Mouse (Mus musculus): ENCODE data around the gene Det1.

Det1 gene

DNA sequence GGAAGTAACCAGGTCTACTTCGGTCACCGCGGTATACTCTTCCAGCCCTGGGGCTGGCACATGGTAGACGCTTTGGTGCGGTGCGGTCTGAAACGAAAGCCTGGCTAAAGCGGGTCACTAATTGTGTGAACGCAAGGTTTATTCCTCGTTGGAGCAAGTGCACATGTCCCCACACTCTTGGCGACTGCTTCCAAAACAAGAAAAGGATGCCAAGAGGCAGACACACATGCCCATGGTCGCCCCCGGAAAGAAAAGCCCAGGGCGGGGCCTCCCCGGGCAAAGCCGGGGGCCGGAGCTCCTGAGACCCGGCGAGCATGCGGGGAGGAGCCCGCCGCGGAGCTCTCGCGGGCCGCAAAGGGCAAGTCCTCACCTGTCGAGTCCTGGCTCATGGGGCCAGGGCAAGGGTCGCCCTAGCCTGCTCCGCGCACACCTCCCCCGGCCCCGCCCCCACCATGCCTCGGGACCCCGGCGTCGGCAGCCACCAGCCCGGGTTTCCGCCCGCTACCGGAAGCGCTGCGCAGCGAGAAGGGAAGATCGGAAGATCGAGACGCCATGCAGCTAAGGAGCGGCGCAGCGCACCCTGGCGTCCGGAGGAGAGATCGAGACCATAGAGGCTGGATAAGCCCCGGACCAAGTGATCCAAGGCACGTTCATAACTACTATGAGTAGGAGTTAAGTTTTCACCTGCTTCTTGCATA lies at the start of gene Det1:
Gene Det1 (minus strand): TSS at position 527 of the 698 bp plus-strand sequence.
- DNase-seq (ENCODE audit: extremely low spot score, low spot score) = peak; percentile 91

DNA sequence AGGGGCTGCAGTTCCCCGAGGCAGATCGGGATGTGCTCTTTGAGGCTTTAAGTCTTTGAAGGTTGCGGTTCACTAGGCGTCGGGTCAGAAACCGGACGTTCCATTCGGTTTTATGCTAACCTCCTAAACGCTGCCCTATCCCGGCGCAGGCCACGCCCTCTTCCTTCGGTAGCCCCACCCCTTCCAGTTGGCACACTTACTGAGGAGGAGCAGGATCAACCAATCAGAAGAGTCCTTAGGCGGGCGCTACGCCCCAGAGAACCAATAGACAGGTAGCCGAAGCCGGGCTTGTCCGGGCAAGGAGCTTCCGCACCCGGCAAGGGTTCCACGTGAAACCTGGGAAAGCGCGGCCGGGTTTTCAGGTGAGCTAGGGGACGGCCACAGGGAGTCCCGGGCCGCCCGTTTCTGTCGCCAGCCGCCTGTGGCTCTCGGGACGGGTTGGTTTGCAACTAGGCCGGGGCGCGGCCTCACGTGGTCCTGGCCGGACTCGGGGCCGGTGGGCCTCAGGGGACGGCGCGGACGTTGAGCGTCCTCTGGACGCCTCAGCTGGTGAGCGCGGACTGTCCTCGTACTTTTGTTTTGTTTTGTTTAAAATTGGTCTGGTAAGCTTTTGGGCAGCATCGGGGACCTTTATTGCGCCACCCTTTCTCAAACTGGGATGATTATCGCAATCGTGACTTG lies 48.7 kb upstream of the Det1 start, which contains the start of gene Aen:
Gene Aen (plus strand): TSS at position 202 of the 681 bp plus-strand sequence.
- peak; percentile 94 for DNase-seq (ENCODE audit: extremely low spot score, low spot score)

DNA sequence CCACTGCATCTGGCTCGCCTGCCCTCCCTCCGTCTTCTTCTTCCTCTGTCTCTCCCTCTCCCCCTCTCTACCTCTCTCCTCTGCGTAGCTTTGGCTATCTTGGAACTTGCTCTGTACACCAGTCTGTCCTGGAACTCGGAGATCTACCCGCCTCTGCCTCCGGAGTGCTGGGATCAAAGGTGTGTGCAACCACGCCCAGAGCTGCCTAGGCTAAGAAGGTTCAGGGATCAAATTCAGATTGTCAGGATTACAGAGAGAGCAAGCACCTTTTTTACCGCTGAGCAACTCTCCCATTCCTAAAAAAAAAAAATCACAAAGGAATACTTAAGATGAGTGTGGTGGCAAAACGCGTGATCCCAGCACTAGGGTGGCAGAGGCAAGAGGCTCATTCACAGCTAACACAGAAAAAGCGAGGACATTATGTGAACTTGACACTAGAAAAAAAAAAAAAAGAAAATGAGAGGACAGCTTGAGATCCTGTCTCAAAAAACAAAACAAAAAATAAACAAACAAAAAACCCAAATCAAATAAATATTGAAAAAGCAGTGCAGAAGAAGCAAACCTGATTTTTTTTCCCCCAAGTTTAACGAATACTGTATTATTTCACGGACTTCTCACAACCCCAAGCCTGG lies 48.1 kb upstream of the Det1 start:
- no peak for DNase-seq (ENCODE audit: extremely low spot score, low spot score)

DNA sequence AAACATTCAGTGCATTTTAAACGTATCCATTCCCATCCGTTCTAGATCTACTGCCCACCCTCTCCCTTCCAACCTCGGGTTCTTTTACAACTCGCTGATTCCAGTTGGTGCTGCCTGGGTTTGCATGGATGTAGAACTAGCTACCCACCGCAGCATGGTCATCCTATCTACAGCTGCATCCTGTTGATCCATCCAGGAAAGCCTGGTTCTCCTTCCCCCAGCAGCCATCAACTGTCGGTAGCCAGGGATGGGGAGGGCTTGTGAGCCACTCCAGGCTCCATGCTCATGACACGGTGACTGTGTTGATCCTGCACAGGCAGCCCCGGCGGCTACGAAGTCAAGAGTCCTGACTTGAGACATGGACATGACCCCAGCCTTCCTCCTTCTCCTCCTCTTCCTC lies 46.9 kb upstream of the Det1 start:
- no peak for DNase-seq (ENCODE audit: extremely low spot score, low spot score)

DNA sequence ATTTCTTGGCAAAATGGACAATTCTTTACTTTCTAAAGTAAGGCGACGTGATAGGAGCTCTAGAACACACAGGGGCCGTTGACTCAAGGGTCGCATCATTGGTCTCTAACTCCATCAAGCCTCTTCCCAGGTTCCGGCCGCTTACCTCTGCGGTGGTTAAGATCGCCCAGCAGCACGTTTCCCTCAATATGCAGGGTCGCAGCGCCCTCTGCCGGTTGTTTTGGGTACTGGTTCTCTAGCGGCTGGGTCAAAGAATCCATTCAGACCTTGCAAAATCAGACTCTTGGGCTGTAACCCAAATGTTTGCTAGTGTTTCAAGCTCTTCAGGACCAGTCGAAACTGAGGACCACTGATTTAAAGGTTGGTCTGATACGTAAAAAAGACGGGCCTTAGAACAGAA lies 43.6 kb upstream of the Det1 start:
- DNase-seq (ENCODE audit: extremely low spot score, low spot score) = peak; percentile 96

DNA sequence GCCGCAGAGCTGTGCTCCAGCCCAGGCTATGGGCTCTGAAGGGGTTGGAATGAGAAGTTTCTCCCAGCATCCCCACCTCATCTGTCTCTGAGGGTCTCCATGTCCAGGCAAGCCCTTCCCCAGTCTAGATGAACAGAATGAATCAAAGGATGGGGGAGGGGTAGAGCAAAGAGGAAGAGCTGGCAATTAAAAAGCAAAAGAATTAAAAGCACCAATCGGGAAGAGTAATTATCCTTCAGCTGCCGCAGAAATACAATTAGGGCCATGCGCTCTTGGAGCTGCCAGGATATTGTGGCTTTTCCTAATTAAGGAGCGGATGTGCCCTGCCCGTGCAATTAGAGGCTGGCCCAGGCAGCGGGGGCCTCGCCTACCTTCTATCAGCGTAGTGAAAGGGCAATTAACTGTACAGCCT lies 40.4 kb upstream of the Det1 start:
- DNase-seq (ENCODE audit: extremely low spot score, low spot score) = no peak

DNA sequence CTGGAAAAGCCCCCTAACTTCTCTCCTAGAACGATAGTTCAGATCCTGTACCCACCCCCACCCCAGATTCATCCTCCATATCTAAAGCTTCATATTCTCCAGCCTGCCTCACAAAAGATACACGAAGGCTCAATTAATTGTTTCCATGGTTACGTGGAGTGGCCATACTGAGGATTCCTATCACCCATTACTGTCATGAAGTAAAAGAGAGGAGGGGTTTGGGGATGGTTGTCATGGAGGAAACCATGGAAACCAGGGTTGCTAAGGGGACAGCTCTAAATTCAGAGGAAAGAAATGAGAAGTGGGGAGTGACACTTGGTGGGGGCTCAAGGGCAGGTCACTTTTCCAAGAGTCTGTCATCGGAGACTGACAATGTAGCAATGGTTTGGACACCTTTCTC lies 39.4 kb upstream of the Det1 start:
- no peak for DNase-seq (ENCODE audit: extremely low spot score, low spot score)

- DNase-seq (ENCODE audit: extremely low spot score, low spot score) = no peak
Observed at GRCm38 (mm10) chr7:78885404-78885803, 38.3 kb upstream of the Det1 start.

GRCm38 (mm10) chr7:78884139-78884538 lies 37.1 kb upstream of the Det1 start:
- peak; percentile 70 for DNase-seq (ENCODE audit: extremely low spot score, low spot score)

DNA sequence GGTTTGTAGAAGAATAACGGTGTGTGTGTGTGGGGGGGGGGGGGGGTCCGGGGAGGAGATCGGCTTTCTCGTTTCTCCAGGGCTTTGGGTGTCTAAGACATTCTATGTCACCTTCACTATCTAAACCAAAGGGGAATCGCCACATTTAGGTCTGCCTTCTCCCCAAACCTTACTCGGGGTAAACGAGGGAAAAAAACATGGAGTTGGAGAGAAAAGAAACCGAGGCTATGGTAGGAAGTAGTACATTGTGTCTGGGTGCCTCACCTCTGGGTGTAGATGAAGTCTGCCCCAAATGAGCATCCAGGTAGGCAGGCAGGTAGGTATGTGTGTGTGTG lies 36.6 kb upstream of the Det1 start:
- no peak for DNase-seq (ENCODE audit: extremely low spot score, low spot score)

- DNase-seq (ENCODE audit: extremely low spot score, low spot score) = peak; percentile 47
Observed at GRCm38 (mm10) chr7:78883016-78883725, 36.1 kb upstream of the Det1 start.

- peak; percentile 73 for DNase-seq (ENCODE audit: extremely low spot score, low spot score)
Observed at GRCm38 (mm10) chr7:78882469-78882837, 35.4 kb upstream of the Det1 start.

GRCm38 (mm10) chr7:78881607-78882468 lies 34.8 kb upstream of the Det1 start:
- peak; percentile 45 for DNase-seq (ENCODE audit: extremely low spot score, low spot score)

GRCm38 (mm10) chr7:78872831-78873230 lies 25.8 kb upstream of the Det1 start:
- DNase-seq (ENCODE audit: extremely low spot score, low spot score) = no peak

GRCm38 (mm10) chr7:78872366-78872765 lies 25.3 kb upstream of the Det1 start:
- DNase-seq (ENCODE audit: extremely low spot score, low spot score) = no peak

GRCm38 (mm10) chr7:78868731-78869130 lies 21.7 kb upstream of the Det1 start:
- no peak for DNase-seq (ENCODE audit: extremely low spot score, low spot score)

DNA sequence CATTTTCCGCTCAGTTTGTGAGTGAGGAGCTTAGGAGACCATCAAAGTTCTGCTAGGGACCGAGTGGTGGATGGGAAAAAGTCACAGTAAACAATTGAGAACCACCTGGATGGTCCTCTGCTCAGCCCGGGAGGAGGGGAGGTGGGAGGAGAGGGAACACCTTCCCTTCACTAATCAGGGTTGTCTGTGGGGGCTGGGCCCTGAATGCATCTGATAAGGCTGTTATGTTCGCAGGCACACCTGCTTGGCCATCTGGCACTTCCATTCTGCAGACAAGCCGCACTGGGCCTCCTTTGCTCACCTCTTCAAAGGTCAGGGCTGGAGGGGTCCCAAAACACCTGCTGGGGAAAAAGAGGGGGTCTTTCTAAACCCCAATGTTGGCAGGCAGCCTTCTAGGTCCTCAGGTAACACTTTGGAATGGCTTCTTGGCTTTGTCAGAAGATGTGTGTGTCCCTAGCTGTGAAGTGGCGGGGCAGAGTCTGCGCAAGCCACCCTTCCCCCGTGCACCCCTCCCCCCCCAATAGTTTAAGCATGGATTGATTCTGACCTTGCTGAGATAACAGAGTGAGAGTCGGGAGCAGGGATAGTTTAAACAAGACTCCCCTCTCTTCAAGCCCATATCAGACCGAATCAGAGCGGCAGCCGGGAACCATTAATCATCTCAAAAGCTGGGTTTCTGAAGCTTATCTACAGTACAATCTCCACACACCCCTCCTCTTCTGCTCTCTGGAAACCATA lies 18.3 kb upstream of the Det1 start:
- no peak for DNase-seq (ENCODE audit: extremely low spot score, low spot score)

GRCm38 (mm10) chr7:78864446-78864802 lies 17.4 kb upstream of the Det1 start:
- no peak for DNase-seq (ENCODE audit: extremely low spot score, low spot score)

- DNase-seq (ENCODE audit: extremely low spot score, low spot score) = no peak
Observed at GRCm38 (mm10) chr7:78863796-78864445, 16.9 kb upstream of the Det1 start.

Data from neural tube, embryonic 10.5 days (tissue).